Mouse (Mus musculus) heart, embryonic 10.5 days (tissue): ENCODE measurements around the gene Pilra. TPM values are rescaled to one million over a fixed set of nuclear protein-coding genes. Genes with fewer than 3 reads are reported as not detected.

Experiments
- polyA plus RNA-seq: library from polyadenylated mRNA; unstranded; fragments of >200 nt; fragmentation: Nextera tagmentation; extraction: Ambion mirVana; gene quantifications from 2 replicates; pipeline ENCODE4 v1.2.1, GENCODE M21; 2016

The Pilra gene
- polyA plus RNA-seq, 1 experiment from 2014 or later: 1.3 TPM

Other genes with a start within 250 kb of the Pilra start
- gene Mospd3, start 235.2 kb downstream of the Pilra start, polyA plus RNA-seq: 14.3 and 16.0 TPM in 2 replicates
- gene Pcolce, start 222.5 kb downstream of the Pilra start, polyA plus RNA-seq: 114 and 137 TPM in 2 replicates
- 0.28 and 0.31 TPM in 2 replicates for gene Fbxo24, start 207.3 kb downstream of the Pilra start, polyA plus RNA-seq
- gene Lrch4, start 207.2 kb downstream of the Pilra start, polyA plus RNA-seq: 23.3 and 23.7 TPM in 2 replicates
- gene Gm20605, start 207.1 kb downstream of the Pilra start, polyA plus RNA-seq: 7.7 and 9.8 TPM in 2 replicates
- 4.8 and 6.4 TPM in 2 replicates for gene Sap25, start 194.9 kb downstream of the Pilra start, polyA plus RNA-seq
- gene Irs3, start 190.6 kb downstream of the Pilra start, polyA plus RNA-seq: 0.60 and 0.74 TPM in 2 replicates
- 31.9 and 34.0 TPM in 2 replicates for gene Agfg2, start 151.6 kb downstream of the Pilra start, polyA plus RNA-seq
- gene Nyap1, start 94.7 kb downstream of the Pilra start, polyA plus RNA-seq: 1.4 TPM in 2 replicates
- gene Tsc22d4, start 90.6 kb downstream of the Pilra start, polyA plus RNA-seq: 147 and 165 TPM in 2 replicates
- gene Ppp1r35, start 57.4 kb downstream of the Pilra start, polyA plus RNA-seq: 31.3 and 49.2 TPM in 2 replicates
- gene Mepce, start 48.6 kb downstream of the Pilra start, polyA plus RNA-seq: 7.1 and 10.4 TPM in 2 replicates
- gene Zcwpw1, start 48.5 kb downstream of the Pilra start, polyA plus RNA-seq: 10.0 and 12.5 TPM in 2 replicates
- 0.26 and 0.28 TPM in 2 replicates for gene Pilrb1, start 21.8 kb upstream of the Pilra start, polyA plus RNA-seq
- gene Pilrb2, start 35.5 kb upstream of the Pilra start, polyA plus RNA-seq: 0.64 and 1.0 TPM in 2 replicates
- 0.14 TPM in 1 of 2 replicates, not detected in the other for gene Cyp3a13, start 85.3 kb upstream of the Pilra start, polyA plus RNA-seq
- not detected in 2 replicates for gene Gjc3, start 126.8 kb upstream of the Pilra start, polyA plus RNA-seq
- not detected in 2 replicates for gene Azgp1, start 145.2 kb upstream of the Pilra start, polyA plus RNA-seq
- gene Smok3a, start 185.0 kb upstream of the Pilra start, polyA plus RNA-seq: not detected in 2 replicates
- not detected in 2 replicates for gene Smok3b, start 185.1 kb upstream of the Pilra start, polyA plus RNA-seq
- not detected in 2 replicates for gene Smok3c, start 216.9 kb upstream of the Pilra start, polyA plus RNA-seq
- 15.6 and 15.8 TPM in 2 replicates for gene Zkscan1, start 248.8 kb upstream of the Pilra start, polyA plus RNA-seq